Comparison of ENCODE assay signal across 1 mouse cellular context in the genomic region with DNA sequence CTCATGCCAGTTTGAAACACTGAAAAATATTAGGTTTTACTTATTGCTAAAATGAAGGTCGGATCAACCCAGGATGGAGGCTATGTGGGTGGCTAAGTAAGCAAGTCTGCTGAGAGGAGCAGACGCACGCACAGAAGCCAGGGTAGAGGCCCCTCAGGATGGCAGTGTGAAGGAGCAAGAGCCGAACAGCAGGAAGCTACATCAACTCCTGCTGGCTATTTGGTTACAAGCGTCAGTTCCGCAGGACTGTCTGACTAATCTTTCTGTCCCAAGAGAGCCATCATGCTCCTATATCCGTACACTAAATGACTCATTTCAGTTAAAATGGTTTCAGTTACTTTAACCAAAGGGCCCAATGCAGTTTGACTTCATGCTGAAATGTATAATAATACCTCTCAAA.
TF ChIP-seq lines count a peak whose summit lies in the region.

No protein-coding gene starts in this region.

TF ChIP-seq in CH12.LX, 34 proteins besides CTCF, POLR2A, EP300 and RAD21 (continued from another document):
- TF ChIP-seq JUN (IDR thresholded peaks at IDR 0.05; ENCODE audit: insufficient read depth, low read depth, low read length) (peak; percentile 99), ZMIZ1 (IDR thresholded peaks at IDR 0.05; ENCODE audit: low read depth, low read length) (peak; percentile 61; the same call in 1 of the 2 replicates), IRF4 (IDR thresholded peaks at IDR 0.05; ENCODE audit: low read depth, low read length) (peak; percentile 100), TBP (conservative IDR thresholded peaks at IDR 0.05; ENCODE audit: low read depth, low read length) (peak; percentile 88), NRF1 (IDR thresholded peaks at IDR 0.05; ENCODE audit: low read depth, low read length) (0 out of 2 replicates have a peak, but pooled peaks have one; percentile 34), JUND (conservative IDR thresholded peaks at IDR 0.05; ENCODE audit: low read depth, low read length) (peak; percentile 99), ZKSCAN1 (IDR thresholded peaks at IDR 0.05; ENCODE audit: borderline replicate concordance, low read depth, low read length) (no peak), E2F4 (IDR thresholded peaks at IDR 0.05; ENCODE audit: insufficient replicate concordance, low read depth, low read length) (peak; percentile 67; the same call in 1 of the 2 replicates), MXI1 (IDR thresholded peaks at IDR 0.05; ENCODE audit: low read depth, low read length) (peak; percentile 47; the same call in 1 of the 2 replicates)
